Mouse (Mus musculus) c-Kit-negative CD71-positive TER-119-positive erythroid progenitor cells, embryonic 14.5 days (primary cell): ENCODE data around the gene Svep1.

Experiments
- DNase-seq: peaks from one replicate; pipeline ENCODE4 v3.0.0-alpha.2; 2013; ENCODE audit warnings: low read depth, low spot score

Gene Svep1

GRCm38 (mm10) chr4:58082588-58082987, 124.1 kb downstream of the Svep1 start:
- no peak for DNase-seq

- no peak for DNase-seq
Measured at GRCm38 (mm10) chr4:58079631-58080030, 127.0 kb downstream of the Svep1 start.

GRCm38 (mm10) chr4:58077950-58078349, 128.7 kb downstream of the Svep1 start:
- DNase-seq: no peak

GRCm38 (mm10) chr4:58077536-58077935, 129.1 kb downstream of the Svep1 start:
- DNase-seq: no peak

- no peak for DNase-seq
Measured at GRCm38 (mm10) chr4:58072888-58073287, 133.8 kb downstream of the Svep1 start.

GRCm38 (mm10) chr4:58068886-58069285, 137.8 kb downstream of the Svep1 start:
- no peak for DNase-seq

GRCm38 (mm10) chr4:58064721-58065120, 141.9 kb downstream of the Svep1 start:
- DNase-seq: no peak

- no peak for DNase-seq
Measured at GRCm38 (mm10) chr4:58062933-58063332, 143.7 kb downstream of the Svep1 start.

- DNase-seq: no peak
Measured at GRCm38 (mm10) chr4:58055653-58056052, 151.0 kb downstream of the Svep1 start.

- DNase-seq: no peak
Measured at GRCm38 (mm10) chr4:58054441-58054840, 152.2 kb downstream of the Svep1 start.

GRCm38 (mm10) chr4:58050746-58051145, 155.9 kb downstream of the Svep1 start:
- no peak for DNase-seq

- DNase-seq: no peak
Measured at GRCm38 (mm10) chr4:58050276-58050675, 156.4 kb downstream of the Svep1 start.

- DNase-seq: no peak
Measured at GRCm38 (mm10) chr4:58044833-58045232, 161.8 kb downstream of the Svep1 start.

GRCm38 (mm10) chr4:58044356-58044755, 162.3 kb downstream of the Svep1 start:
- DNase-seq: no peak

- DNase-seq: no peak
Measured at GRCm38 (mm10) chr4:58040093-58040492, 166.6 kb downstream of the Svep1 start.

GRCm38 (mm10) chr4:58037096-58037705, 169.5 kb downstream of the Svep1 start:
- DNase-seq: no peak

GRCm38 (mm10) chr4:58034663-58035062, 172.0 kb downstream of the Svep1 start:
- no peak for DNase-seq

GRCm38 (mm10) chr4:58032714-58033113, 173.9 kb downstream of the Svep1 start:
- DNase-seq: no peak

GRCm38 (mm10) chr4:58009024-58009423, 197.6 kb downstream of the Svep1 start, which contains the start of gene Txndc8:
Txndc8 (minus strand) TSS chr4:58009124.
- DNase-seq: no peak

- no peak for DNase-seq
Measured at GRCm38 (mm10) chr4:58003501-58003900, 203.2 kb downstream of the Svep1 start.
